Mouse (Mus musculus) adrenal gland, postnatal 25 days (tissue): ENCODE results near the gene Hlcs. TPM values are rescaled to one million over a fixed set of nuclear protein-coding genes. Genes with fewer than 3 reads are reported as not detected.
"Not testable (repeated sequence)": the region's sequence is repeated elsewhere in the genome, so short reads cannot be mapped to it uniquely, and the experiment has no call there.

Experiments used
- DNase-seq: peaks from one replicate; pipeline ENCODE4 v3.0.0; 2021; ENCODE audit warnings: mixed read lengths
- long read RNA-seq: library from polyadenylated mRNA; stranded (forward); transcript quantifications from one replicate; pipeline ENCODE4 v2.0.0, GENCODE M21; 2021
- total RNA-seq: library from RNA; stranded (reverse); gene quantifications from 2 replicates; pipeline ENCODE4 v1.2.3, GENCODE M21; 2021

Hlcs gene
- 11.4 and 20.3 TPM in 2 replicates for total RNA-seq
- long read RNA-seq, full-length matches to known transcripts, result 6 of 15 reads
- long read RNA-seq, partial matches to known transcripts, result 3 of 15 reads
- long read RNA-seq, other reads (novel, unspliced or antisense), result 6 of 15 reads

DNA sequence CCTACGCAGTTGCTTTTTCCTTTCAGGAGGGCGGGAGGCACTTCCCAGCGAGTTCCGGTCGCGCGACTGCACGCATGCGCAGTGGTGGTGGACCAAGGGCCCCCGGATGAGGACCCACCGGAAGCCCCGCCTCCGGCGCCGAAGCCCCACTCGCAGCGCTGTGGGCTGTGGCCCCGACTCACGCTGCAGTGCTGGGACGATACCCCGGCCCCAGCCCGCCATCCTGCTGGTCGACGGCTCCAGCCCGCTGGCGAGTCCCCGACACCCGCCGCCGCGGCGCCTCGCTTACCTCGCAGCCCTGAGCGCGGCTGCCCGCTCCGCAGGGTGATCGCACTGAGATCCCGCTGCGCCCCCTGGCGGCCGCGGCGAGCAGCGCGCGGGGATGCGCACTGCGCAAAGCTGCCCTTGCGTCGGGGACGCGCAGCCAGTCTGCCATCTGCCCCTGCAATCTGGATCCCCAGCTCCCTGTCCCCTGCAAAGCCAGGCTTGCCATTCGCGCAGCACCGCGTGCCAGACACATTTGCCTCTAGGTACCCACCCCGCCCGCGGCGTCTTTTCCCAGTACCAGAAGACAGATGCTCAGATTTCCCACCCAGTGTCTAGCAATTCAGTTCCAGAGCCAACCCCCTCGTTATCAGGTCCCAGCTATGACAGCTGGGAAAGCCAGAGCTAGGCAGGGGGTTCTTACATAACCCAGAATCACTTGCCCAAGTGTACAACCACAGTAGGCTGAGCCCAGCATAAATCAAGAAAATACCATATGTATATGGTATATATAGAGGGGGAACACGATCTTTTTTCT is at the start of gene Hlcs:
Gene Hlcs (minus strand): TSS at position 343 of the 802 bp plus-strand sequence.
- DNase-seq, result peak; percentile 100

DNA sequence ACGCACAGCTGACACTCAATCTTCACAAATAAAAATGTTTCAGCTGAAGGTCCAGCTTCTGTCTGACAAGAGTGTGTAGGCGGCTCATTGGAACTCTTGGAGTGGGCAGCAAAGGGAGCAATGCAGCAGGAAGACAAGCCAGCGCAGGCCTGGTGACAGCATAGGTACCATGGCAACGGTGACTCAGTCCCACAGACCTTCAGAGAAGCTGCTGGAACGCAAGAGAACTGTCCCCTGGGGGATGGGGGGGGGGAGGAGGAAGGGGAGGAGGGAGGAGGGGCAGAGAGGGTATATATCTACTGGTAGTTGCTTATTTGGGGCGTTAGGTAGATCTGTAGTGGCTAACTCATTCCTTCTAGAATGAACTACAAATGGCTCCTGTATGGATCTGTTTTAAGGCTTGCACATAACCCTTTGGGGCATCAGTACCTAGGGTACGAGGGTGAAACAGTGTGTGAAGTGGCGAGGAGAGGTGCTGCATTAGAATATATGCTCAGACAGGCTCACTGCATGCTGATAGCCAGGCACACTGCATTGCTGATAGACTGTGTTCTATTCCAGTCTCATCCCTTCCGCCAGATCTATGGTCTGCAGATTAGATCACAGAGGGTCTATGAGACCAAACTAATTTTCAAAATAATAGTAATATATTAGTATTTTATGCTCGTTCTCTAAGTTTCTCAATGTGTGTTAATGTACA is 49.0 kb upstream of the Hlcs start:
- DNase-seq, result peak; percentile 87

- DNase-seq, result no peak
These were observed 47.4 kb upstream of the Hlcs start for GRCm38 (mm10) chr16:94360578-94361350.

DNA sequence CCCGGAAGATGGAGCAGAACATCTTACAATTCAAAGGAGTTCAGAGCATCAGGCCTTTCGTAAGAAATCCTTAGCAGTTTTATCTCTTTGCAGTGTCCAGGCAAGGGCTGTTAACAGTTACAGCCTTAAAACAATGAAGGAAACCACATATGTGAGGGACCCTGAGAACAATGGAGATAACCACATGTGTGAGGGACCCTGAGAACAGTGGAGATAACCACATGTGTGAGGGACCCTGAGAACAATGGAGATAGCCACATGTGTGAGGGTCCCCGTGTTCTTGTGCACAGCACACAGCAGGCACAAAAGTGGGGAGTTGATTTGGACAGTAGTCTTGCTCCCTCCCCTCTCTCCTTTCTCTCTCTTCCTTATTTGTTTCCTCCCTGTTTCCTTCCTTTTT is 44.7 kb upstream of the Hlcs start:
- DNase-seq, result no peak

DNA sequence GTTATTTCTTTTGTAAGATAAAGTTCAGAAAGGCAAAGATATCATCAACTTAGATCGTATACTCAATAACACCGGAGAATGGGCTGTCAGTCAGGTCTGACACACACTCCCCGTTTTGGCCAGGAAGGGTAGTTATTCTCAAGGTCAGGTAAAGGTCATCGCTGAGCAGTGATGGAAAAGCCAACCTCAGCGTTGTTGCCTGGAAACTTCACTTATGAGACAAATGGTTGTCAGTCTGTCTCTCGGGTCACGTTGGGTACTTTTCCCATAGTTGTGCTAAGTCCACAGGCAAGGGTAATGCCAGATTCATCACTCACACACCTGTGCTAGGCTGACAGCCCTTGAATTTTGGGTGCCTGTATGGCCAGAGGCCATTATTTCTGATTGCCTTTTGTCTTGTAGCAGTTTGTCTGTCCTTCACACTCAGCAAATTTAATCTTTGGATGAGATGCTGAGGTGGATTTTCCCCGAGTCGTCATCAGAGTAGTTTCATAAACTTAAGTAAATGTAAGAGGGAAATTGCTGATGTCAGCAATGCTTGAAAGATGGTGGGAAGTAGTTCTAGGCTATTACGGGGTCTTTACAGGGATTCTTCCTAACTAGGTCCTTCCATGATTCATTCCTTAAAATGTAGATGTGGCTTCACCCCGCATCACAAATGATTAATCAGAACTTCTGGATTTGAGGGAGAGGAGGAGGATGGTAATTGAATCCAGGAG is 43.6 kb upstream of the Hlcs start:
- no peak for DNase-seq

DNA sequence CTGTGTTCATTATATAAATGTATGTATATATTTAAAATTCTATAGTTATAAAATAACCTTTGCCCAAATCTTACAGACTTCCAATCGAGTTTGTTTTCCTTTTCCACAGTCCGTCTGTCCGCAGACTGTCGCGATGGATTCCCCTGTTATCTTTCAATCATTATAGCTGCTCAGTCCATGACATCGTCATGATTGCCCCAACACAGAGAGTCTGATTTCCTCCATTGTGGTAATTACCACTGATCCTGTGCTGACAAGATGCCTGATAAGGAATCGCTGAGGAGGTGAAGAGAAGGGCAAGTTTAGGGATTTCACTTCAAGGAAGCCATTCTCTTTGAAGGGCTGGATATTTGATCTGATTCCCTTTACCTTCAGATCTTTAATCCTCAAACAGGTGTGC is 42.7 kb upstream of the Hlcs start:
- DNase-seq, result no peak

- no peak for DNase-seq
These were observed 41.1 kb upstream of the Hlcs start for GRCm38 (mm10) chr16:94354450-94354849.

DNA sequence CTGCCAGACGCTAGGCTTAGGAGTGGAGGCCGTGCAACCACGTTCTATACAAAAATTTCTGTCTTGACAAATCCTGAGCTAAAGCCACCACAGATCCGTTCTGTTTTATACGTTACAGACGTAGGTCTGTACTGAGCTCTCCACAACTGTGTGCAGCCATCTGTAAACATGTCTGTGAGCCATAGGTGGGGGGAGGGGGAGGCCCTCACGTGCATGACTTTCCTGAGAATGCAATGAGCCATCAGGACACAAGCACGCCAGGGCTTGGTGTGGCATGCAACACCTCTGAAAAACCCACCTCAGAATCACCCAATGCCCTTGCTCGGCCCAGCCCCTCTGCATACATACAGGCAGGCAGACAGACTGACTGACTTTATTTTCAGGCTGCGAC is 36.9 kb upstream of the Hlcs start:
- DNase-seq, result no peak

- no peak for DNase-seq
These were observed 36.4 kb upstream of the Hlcs start for GRCm38 (mm10) chr16:94349588-94350286.

DNA sequence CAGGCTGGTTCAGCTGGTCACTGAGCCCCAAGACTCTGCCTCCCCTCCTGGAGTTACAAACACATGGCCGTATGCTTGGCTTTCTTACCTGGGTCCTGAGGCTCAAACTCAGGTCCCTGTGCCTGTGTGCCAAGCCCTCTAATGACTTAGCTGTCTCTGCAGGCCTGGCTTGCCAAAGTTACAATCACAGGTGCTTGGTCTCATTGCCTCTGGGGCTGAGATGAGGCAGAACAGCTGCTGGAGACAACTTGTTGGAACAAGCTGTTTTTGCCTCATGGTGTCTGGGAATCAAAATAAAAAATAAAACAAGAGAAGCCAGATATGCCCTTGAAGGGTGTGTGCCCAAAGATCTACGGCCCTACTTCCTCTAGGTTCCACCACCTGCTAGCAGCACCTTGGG is 35.4 kb upstream of the Hlcs start:
- no peak for DNase-seq

- DNase-seq, result no peak
These were observed 33.8 kb upstream of the Hlcs start for GRCm38 (mm10) chr16:94347080-94347731.

DNA sequence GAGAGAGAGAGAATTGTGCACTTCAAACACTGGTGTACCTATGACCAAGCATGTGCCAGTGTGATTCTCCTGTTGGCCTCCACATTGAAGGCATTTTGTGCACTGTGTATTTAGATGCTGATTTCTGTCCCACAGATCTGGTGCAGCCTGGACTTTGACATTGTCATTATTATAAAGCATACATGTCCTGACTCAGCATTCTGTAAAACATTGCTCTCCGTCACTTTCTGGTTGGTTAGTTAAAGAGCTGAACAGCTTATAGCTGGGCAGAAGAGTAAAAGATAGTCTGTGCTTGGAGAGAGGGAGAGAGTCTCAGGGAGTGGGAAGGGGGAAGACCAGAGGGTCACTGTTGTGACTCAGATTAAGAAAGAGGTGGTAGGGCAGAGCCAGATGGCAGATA is 32.4 kb upstream of the Hlcs start:
- no peak for DNase-seq

- DNase-seq, result not testable (repeated sequence)
These were observed 26.1 kb upstream of the Hlcs start for GRCm38 (mm10) chr16:94339164-94340160.

DNA sequence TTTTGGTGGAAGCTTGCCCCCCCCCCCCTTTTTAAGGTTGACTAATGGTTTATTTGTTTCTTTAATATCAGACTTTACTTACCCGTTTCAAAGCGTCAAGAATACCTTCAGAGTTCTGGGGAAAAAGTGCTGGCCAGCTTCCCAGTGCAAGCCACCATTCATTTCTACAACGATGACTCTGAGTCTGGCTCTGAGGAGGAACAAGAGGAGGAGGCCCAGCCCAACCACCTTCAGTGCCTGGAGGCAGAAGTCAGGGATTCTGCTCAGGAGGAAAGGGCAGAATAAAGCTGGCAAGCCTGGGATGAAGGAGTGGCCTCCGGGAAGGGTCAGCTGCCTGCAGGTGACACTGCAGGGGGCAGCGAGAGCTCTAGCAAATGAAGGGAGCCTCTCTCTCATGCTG is 22.3 kb upstream of the Hlcs start:
- no peak for DNase-seq

GRCm38 (mm10) chr16:94331886-94332252 is 18.5 kb upstream of the Hlcs start:
- DNase-seq, result peak; percentile 73

DNA sequence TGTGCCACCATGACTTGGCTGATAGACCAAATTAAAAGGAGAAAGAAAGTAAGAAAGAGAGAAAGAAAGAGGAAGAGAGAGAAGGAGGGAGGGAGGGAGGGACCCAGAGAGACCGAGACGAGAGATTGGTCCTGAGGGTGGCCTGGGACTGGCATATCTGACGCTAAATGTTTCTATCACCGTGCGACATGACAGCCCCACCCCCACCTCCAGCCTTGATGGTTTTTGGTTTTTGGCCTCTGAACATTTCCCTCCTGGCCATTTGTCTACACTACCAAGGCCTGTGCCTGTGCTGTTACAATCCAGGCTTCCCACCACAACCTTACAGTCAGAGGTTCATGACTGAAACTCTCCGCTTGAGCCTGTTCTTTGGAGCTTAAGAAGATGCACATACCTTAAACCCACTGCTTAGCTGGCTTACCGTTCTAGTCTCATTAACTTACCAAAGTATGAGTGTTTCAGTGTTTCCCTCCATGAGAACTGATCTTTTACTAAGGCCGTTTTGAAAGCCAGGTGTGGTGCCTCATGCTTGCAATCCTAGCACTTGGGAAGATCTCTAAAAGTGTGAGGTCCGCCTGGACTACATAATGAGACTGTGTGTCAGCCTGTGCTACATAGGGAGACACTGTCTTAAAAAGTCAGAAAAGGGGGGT is 18.0 kb upstream of the Hlcs start:
- no peak for DNase-seq

- no peak for DNase-seq
These were observed 17.1 kb upstream of the Hlcs start for GRCm38 (mm10) chr16:94330429-94330828.

DNA sequence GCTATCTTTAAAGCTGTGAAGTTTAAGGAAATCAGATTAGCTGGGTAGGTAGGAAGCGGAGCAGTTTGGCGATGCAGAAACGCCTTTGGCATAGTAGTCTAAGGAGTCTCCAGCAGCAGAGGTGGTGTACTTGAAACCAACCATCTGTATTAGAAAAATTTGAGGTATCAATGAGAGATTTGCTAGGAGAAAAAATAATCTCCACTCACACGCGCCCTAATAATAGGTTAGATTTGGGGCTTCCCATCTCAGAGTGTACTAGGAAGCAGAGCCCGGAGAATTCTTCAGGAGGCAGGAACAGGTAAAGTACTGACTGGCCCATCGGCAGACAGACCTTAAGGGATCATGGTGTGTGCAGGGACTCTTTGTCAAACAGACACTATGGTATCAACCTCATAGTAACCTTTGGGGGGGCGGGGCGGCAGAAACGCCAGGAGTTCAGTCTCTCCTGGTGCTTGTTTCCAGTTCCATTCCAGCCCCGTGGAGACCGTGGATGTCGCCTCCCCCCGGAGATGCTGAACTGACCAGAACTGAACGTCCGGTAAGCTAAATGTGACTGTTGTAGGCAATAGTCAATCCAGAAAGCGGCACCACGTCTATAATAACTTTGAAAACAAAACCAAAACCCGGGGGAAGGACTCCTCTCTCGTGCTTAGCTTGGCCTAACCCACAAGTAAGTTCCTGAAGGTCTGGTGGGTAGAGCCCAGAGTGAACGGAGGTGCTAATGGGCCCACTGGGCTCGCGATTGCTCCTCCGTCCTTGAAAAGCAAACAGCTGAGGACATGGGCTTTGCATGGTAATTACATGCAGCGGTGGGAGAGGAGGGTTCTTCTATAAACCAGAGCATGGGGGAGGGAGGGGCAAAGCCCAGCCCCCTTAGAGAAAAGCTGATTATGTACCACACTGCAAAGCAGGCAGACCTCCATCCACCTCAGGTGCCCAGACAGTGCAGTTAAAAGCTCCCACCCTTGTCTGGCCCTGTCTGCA is 15.8 kb upstream of the Hlcs start:
- DNase-seq, result no peak
